Comparison of ENCODE assay signal across 1 mouse cellular context in the genomic region with DNA sequence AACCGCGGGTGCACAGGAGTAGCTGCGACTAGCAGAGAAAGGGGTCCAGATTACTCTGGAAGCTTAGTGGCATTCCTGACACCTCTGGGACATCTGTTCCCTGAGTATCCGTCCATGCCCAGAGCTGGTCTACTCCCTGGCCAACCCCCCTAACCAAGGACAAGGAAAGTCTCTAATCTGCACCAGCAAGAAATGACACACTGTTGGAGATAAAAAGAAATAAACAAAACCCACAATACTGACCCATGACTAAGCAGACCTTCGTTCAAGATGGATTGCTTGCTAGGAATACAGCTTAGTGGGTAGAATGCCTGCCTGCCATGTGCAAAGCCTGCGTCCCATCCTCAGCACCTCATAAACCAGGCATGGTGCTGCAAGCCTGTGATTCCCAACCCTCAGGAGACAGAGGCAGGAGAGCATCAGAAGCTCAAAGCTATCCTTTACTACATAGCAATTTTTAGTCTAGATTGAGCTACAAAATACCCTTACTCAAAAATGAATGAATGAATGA.
A peak's percentile ranks its signal among the peaks of the same experiment; 100 is the strongest.
TF ChIP-seq lines count a peak whose summit lies in the region.

No protein-coding gene starts in this region.

TF ChIP-seq in MEL, 35 proteins besides CTCF, POLR2A, EP300 and RAD21:
- TF ChIP-seq ZMIZ1 (IDR thresholded peaks at IDR 0.05; ENCODE audit: low read depth, low read length) (no peak), MXI1 (IDR thresholded peaks at IDR 0.05; ENCODE audit: low read depth, low read length) (no peak), ELF1 (IDR thresholded peaks at IDR 0.05; ENCODE audit: low read depth, low read length) (no peak), POLR2AphosphoS2 (IDR thresholded peaks at IDR 0.05; ENCODE audit: low read length) (no peak), SIN3A (IDR thresholded peaks at IDR 0.05; ENCODE audit: low read length) (0 out of 2 replicates have a peak, but pooled peaks have one; percentile 32), NELFE (IDR thresholded peaks at IDR 0.05; ENCODE audit: low read depth, low read length) (no peak), MEF2A (IDR thresholded peaks at IDR 0.05; ENCODE audit: extremely low read depth, insufficient replicate concordance, low read depth, low read length, poor library complexity, severe bottlenecking) (no peak), ZKSCAN1 (IDR thresholded peaks at IDR 0.05; ENCODE audit: low read depth, low read length) (no peak), SMC3 (IDR thresholded peaks at IDR 0.05; ENCODE audit: low read depth, low read length) (no peak), USF1 (IDR thresholded peaks at IDR 0.05; ENCODE audit: low read depth, low read length) (no peak), USF2 (IDR thresholded peaks at IDR 0.05; ENCODE audit: borderline replicate concordance in 1 of 2, insufficient read depth in 1 of 2, low read depth in 1 of 2, low read length in 2 of 2) (no peak), TCF12 (IDR thresholded peaks at IDR 0.05; ENCODE audit: low read depth, low read length) (peak; percentile 66), MAX (IDR thresholded peaks at IDR 0.05; ENCODE audit: low read length) (no peak), UBTF (IDR thresholded peaks at IDR 0.05; ENCODE audit: borderline replicate concordance, insufficient read depth, low read depth, low read length) (no peak), MYC (IDR thresholded peaks at IDR 0.05; ENCODE audit: low read depth, low read length) (no peak), E2F4 (IDR thresholded peaks at IDR 0.05; ENCODE audit: borderline replicate concordance, low read depth, low read length) (no peak), GABPA (IDR thresholded peaks at IDR 0.05; ENCODE audit: low read depth, low read length) (peak; percentile 43; the same call in 1 of the 2 replicates), RCOR1 (IDR thresholded peaks at IDR 0.05; ENCODE audit: low read depth, low read length) (0 out of 2 replicates have a peak, but pooled peaks have one; percentile 25), CHD2 (IDR thresholded peaks at IDR 0.05; ENCODE audit: low read length) (no peak), TBP (IDR thresholded peaks at IDR 0.05; ENCODE audit: low read depth, low read length) (no peak), GATA1 (IDR thresholded peaks at IDR 0.05; ENCODE audit: low read depth, low read length) (peak; percentile 67; the same call in 1 of the 2 replicates), MAZ (IDR thresholded peaks at IDR 0.05; ENCODE audit: low read depth, low read length) (0 out of 2 replicates have a peak, but pooled peaks have one; percentile 24), POLR2AphosphoS5 (IDR thresholded peaks at IDR 0.05; ENCODE audit: borderline replicate concordance, low read depth, low read length) (no peak), JUND (IDR thresholded peaks at IDR 0.05; ENCODE audit: low read depth, low read length) (no peak), ZC3H11A (IDR thresholded peaks at IDR 0.05; ENCODE audit: low read depth, low read length) (no peak), ZNF384 (IDR thresholded peaks at IDR 0.05; ENCODE audit: low read depth, low read length) (no peak), MYB (IDR thresholded peaks at IDR 0.05; ENCODE audit: low read depth, low read length) (no peak), TAL1 (IDR thresholded peaks at IDR 0.05; ENCODE audit: low read length) (peak; percentile 23; the same call in 1 of the 2 replicates), ETS1 (IDR thresholded peaks at IDR 0.05; ENCODE audit: low read depth, low read length) (peak; percentile 55), CHD1 (IDR thresholded peaks at IDR 0.05; ENCODE audit: low read depth, low read length) (no peak), MAFK (IDR thresholded peaks at IDR 0.05; ENCODE audit: borderline replicate concordance, low read depth, low read length) (no peak), HCFC1 (IDR thresholded peaks at IDR 0.05; ENCODE audit: low read depth, low read length) (no peak), BHLHE40 (IDR thresholded peaks at IDR 0.05; ENCODE audit: borderline replicate concordance, low read depth, low read length) (no peak)
TF ChIP-seq in MEL: peak in this region for 8.
